Mouse (Mus musculus) central nervous system, embryonic 18 days (tissue): ENCODE data around the gene Ncam1. TPM values are rescaled to one million over a fixed set of nuclear protein-coding genes. Genes with fewer than 3 reads are reported as not detected.

ENCODE experiments used
- polyA plus RNA-seq: library from polyadenylated mRNA; depleted of rRNA; stranded (reverse); fragments of >200 nt; gene quantifications from 2 replicates; pipeline ENCODE4 v1.2.3, GENCODE M21; 2012; rRNA removed

The Ncam1 gene
- 153 and 172 TPM in 2 replicates for polyA plus RNA-seq

DNA sequence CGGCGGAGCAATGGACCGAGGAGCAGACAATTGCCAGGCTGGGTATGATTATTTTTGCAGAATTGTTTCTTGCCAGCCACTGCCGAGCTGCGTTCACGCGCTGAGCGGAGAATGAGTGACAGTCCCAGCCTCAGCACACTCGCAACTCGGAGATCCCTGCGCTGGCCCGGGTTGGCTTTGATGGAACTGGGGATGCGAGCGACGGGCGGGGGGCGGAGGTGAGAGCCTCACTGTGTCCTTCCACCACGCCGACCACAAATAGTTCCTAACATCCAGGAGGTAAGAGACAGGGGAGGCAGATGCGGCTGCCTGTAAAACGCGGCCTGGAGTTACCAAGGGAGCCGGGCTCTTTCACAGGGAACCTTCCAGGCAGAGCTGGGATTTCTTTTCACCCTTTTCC, at the start of gene Ncam1:
Gene Ncam1 (minus strand): TSS at position 120 of the 400 bp plus-strand sequence.

DNA sequence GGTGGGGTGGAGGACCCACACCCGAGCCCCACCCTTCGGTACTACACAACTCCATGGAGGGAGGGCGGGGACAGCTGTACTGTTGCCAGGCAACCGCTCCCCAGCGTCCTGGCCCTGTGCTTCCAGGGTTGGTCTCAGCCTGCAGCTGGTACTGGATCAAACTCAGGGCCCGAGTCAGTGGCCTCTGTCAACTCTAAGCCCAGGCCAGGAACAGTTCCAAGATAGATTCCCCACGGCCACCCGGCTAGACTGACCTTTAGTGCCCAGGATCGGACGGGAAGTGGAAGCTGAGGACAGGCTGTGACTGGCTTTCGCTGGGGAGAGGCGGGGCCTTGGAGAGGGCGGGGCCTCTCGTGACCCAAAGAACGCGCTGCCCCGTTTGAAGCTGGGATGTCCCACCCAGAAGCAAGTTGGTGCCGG, 312.8 kb downstream of the Ncam1 start, which contains the start of gene Ttc12:
Gene Ttc12 (minus strand): TSS at position 334 of the 420 bp plus-strand sequence.

